Mouse (Mus musculus) forebrain, embryonic 14.5 days (tissue): ENCODE results near the gene Tbck. TPM values are rescaled to one million over a fixed set of nuclear protein-coding genes. Genes with fewer than 3 reads are reported as not detected.

Experiments
- ATAC-seq: fragments of 200-750 bp; cut with Nextera tagmentation; 2 replicates; pipeline ENCODE4 v1.8.0; 2017; ENCODE audit warnings: mild to moderate bottlenecking, moderate library complexity
- DNase-seq: peaks from one replicate; pipeline ENCODE4 v3.0.0-alpha.2; 2015; ENCODE audit warnings: low spot score
- H3K27ac ChIP-seq: fragments of 300-500 bp; sonication (generic); 2 replicates; pipeline ENCODE4 v1.5.1; 2014; ENCODE audit warnings: low read depth, mild to moderate bottlenecking, control low read depth, low read length, moderate library complexity
- H3K27me3 ChIP-seq: fragments of 300-500 bp; sonication (generic); replicated peaks from 2 replicates; pipeline ENCODE4 v1.6.1; 2014; ENCODE audit warnings: low read length, control low read depth, mixed read lengths; ENCODE audit not compliant: control insufficient read depth, insufficient read depth
- H3K36me3 ChIP-seq: fragments of 300-500 bp; sonication (generic); 2 replicates; pipeline ENCODE4 v1.6.1; 2014; ENCODE audit warnings: low read length, control low read depth; ENCODE audit not compliant: control insufficient read depth, insufficient read depth
- H3K4me1 ChIP-seq: fragments of 300-500 bp; sonication (generic); 2 replicates; pipeline ENCODE4 v1.6.1; 2014; ENCODE audit warnings: antibody characterized with exemption, low read length, control low read depth; ENCODE audit not compliant: control insufficient read depth, insufficient read depth
- H3K4me2 ChIP-seq: fragments of 300-500 bp; sonication (generic); 2 replicates; pipeline ENCODE4 v1.6.1; 2014; ENCODE audit warnings: mild to moderate bottlenecking, control low read depth, low read length
- H3K4me3 ChIP-seq: fragments of 300-500 bp; sonication (generic); 2 replicates; pipeline ENCODE4 v1.5.1; 2014; ENCODE audit warnings: low read depth, low read length, control low read depth
- H3K9ac ChIP-seq: fragments of 300-500 bp; sonication (generic); 2 replicates; pipeline ENCODE4 v1.6.1; 2014; ENCODE audit warnings: mild to moderate bottlenecking, low read length, control low read depth, moderate library complexity
- H3K9me3 ChIP-seq: fragments of 300-500 bp; sonication (generic); replicated peaks from 2 replicates; pipeline ENCODE4 v1.6.1; 2016; ENCODE audit warnings: low read length, control low read depth, mixed read lengths; ENCODE audit not compliant: control insufficient read depth
- WGBS: fragments of 180-500 bp; shearing (Covaris S2); extraction: QIAGEN DNeasy Blood & Tissue Kit; methylation state at CpG from one replicate; pipeline ENCODE4 v1.1.7; 2014; 5-methylcytosine and 5-hydroxymethylcytosine counted together
- polyA plus RNA-seq: library from polyadenylated mRNA; unstranded; fragments of >200 nt; fragmentation: Nextera tagmentation; extraction: Ambion mirVana; gene quantifications from 2 replicates; pipeline ENCODE4 v1.2.1, GENCODE M21; 2014

The Tbck gene
- polyA plus RNA-seq, 1 experiment from 2014 or later, result 21.9 TPM

GRCm38 (mm10) chr3:132850431-132850830 lies 166.5 kb downstream of the Tbck start:
- Histone ChIP-seq H3K27ac (no peak overlapping the region), H3K9ac (no peak overlapping the region), H3K4me2 (no peak overlapping the region), H3K9me3 (no peaks in the 10 kb centered on the region), H3K27me3 (no peaks in the 10 kb centered on the region), H3K4me1 (no peaks in the 10 kb centered on the region; the same call in 1 of the 2 replicates), H3K4me3 (no peak overlapping the region), H3K36me3 (no peaks in the 10 kb centered on the region)
- ATAC-seq (no peak), DNase-seq (no peak)
- WGBS, result 82% methylated on average over 2 of the region's 2 CpGs

- no peak overlapping the region for H3K27ac ChIP-seq
- H3K9me3 ChIP-seq, result no peaks in the 10 kb centered on the region
- no peak overlapping the region for H3K4me3 ChIP-seq
- no peaks in the 10 kb centered on the region for H3K36me3 ChIP-seq
- no peaks in the 10 kb centered on the region for H3K27me3 ChIP-seq
- H3K4me1 ChIP-seq, result no peaks in the 10 kb centered on the region; the same call in 1 of the 2 replicates
- no peak overlapping the region for H3K9ac ChIP-seq
- no peak for ATAC-seq
- DNase-seq, result no peak
- no peak overlapping the region for H3K4me2 ChIP-seq
- 47% methylated on average over 1 of the region's 1 CpGs for WGBS
These were observed 167.5 kb downstream of the Tbck start for GRCm38 (mm10) chr3:132851417-132851816.

GRCm38 (mm10) chr3:132851841-132852728 lies 168.1 kb downstream of the Tbck start:
- Histone ChIP-seq H3K4me3 (no peak overlapping the region), H3K27me3 (no peaks in the 10 kb centered on the region), H3K36me3 (no peaks in the 10 kb centered on the region), H3K9me3 (no peaks in the 10 kb centered on the region), H3K4me2 (no peak overlapping the region), H3K4me1 (no peaks in the 10 kb centered on the region; the same call in 1 of the 2 replicates), H3K27ac (no peak overlapping the region), H3K9ac (no peak overlapping the region)
- WGBS, result 63% methylated on average over 28 of the region's 28 CpGs
- peak; percentile 31 for DNase-seq
- peak; percentile 35; the same call in 1 of the 2 replicates for ATAC-seq

- no peaks in the 10 kb centered on the region; the same call in 1 of the 2 replicates for H3K4me1 ChIP-seq
- no peaks in the 10 kb centered on the region for H3K36me3 ChIP-seq
- DNase-seq, result no peak
- H3K4me2 ChIP-seq, result no peak overlapping the region
- H3K27me3 ChIP-seq, result no peaks in the 10 kb centered on the region
- no peak overlapping the region for H3K9ac ChIP-seq
- H3K27ac ChIP-seq, result no peak overlapping the region
- 90% methylated on average over 9 of the region's 9 CpGs for WGBS
- no peak overlapping the region for H3K4me3 ChIP-seq
- no peak for ATAC-seq
- no peaks in the 10 kb centered on the region for H3K9me3 ChIP-seq
These were observed 170.3 kb downstream of the Tbck start for GRCm38 (mm10) chr3:132854271-132854670.

- no peak overlapping the region for H3K27ac ChIP-seq
- ATAC-seq, result no peak
- H3K4me2 ChIP-seq, result no peak overlapping the region
- H3K36me3 ChIP-seq, result no peaks in the 10 kb centered on the region
- no peaks in the 10 kb centered on the region for H3K27me3 ChIP-seq
- DNase-seq, result peak; percentile 22
- no peak overlapping the region for H3K9ac ChIP-seq
- H3K4me1 ChIP-seq, result no peaks in the 10 kb centered on the region; the same call in 1 of the 2 replicates
- H3K9me3 ChIP-seq, result no peaks in the 10 kb centered on the region
- H3K4me3 ChIP-seq, result no peak overlapping the region
- 64% methylated on average over 9 of the region's 9 CpGs for WGBS
These were observed 171.7 kb downstream of the Tbck start for GRCm38 (mm10) chr3:132855458-132856212.

GRCm38 (mm10) chr3:132856651-132857050 lies 172.7 kb downstream of the Tbck start:
- WGBS, result 86% methylated on average over 6 of the region's 6 CpGs
- no peak for DNase-seq
- no peaks in the 10 kb centered on the region for H3K36me3 ChIP-seq

GRCm38 (mm10) chr3:132858849-132859248 lies 174.9 kb downstream of the Tbck start:
- H3K4me1 ChIP-seq, result no peaks in the 10 kb centered on the region
- no peak overlapping the region for H3K27ac ChIP-seq
- DNase-seq (no peak), ATAC-seq (no peak)
- H3K36me3 ChIP-seq, result no peaks in the 10 kb centered on the region
- no peaks in the 10 kb centered on the region for H3K9me3 ChIP-seq
- no peak overlapping the region for H3K4me3 ChIP-seq
- H3K4me2 ChIP-seq, result no peak overlapping the region
- 64% methylated on average over 11 of the region's 11 CpGs for WGBS
- H3K27me3 ChIP-seq, result no peaks in the 10 kb centered on the region
- H3K9ac ChIP-seq, result no peak overlapping the region

More at GRCm38 (mm10) chr3:132856651-132857050, 172.7 kb downstream of the Tbck start:
- Histone ChIP-seq H3K4me3 (no peak overlapping the region), H3K9me3 (no peaks in the 10 kb centered on the region), H3K9ac (no peak overlapping the region), H3K27me3 (no peaks in the 10 kb centered on the region), H3K4me1 (no peaks in the 10 kb centered on the region; the same call in 1 of the 2 replicates), H3K4me2 (no peak overlapping the region), H3K27ac (no peak overlapping the region)
- no peak for ATAC-seq

GRCm38 (mm10) chr3:132859573-132859972 lies 175.6 kb downstream of the Tbck start:
- DNase-seq, result no peak
- H3K9ac ChIP-seq, result no peak overlapping the region
- no peak overlapping the region for H3K27ac ChIP-seq
- H3K9me3 ChIP-seq, result no peaks in the 10 kb centered on the region
- H3K27me3 ChIP-seq, result no peaks in the 10 kb centered on the region
- no peaks in the 10 kb centered on the region for H3K4me1 ChIP-seq
- H3K36me3 ChIP-seq, result no peaks in the 10 kb centered on the region
- no peak overlapping the region for H3K4me3 ChIP-seq
- 87% methylated on average over 7 of the region's 7 CpGs for WGBS
- ATAC-seq, result no peak
- H3K4me2 ChIP-seq, result no peak overlapping the region
